In the genomic region with DNA sequence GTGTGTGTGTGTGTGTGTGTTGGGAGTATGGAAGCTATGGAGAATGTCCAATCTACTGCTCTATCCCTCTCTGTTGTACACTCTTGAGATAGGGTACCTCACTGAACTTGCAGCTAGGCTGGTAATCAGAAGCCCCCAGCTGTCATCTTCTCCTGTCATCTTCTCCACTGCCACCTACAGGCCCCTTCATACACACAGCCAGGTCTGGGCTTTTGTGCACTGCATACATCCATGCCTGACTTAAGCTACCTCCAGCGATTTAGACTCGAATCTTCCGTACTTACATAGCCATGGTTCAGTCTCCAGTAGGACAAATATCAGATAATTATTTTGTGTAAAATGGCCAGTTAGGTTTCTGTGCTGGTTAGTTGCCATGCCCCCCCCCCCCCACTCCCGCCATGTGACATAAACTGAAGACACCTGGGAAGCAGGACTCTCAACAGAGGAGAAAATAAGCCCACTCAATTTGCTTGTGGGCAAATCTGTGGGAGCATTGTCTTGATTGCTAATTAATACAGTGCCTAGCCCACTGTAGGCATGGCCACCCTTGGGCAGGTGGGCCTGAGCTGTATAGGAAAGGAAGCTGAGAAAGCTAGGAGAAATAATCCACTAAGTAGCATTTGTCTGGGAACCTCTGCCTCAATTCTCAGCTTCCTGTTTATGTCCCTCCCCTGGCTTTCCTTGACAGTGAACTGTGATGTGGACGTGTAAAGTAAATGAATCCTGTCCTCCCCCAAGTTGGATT, we compare ENCODE assay signal across 8 mouse cellular contexts.
DNase-seq lines count a peak whose midpoint lies in the region; ATAC-seq and TF ChIP-seq lines count a peak whose summit lies in the region.
"Had no signal": no experiment of that assay in that cellular context is flagged by ENCODE, and none has a peak within 500 bp of the region (broad histone marks: within the 10 kb centered on the region; RNA-seq: fewer than 3 reads in every experiment).

No protein-coding gene starts in this region.

- H3K27me3 ChIP-seq in kidney, postnatal 0 days (ENCODE audit: insufficient read depth, low read length) = no peaks in the 10 kb centered on the region
- no peaks in the 10 kb centered on the region for H3K27me3 ChIP-seq in forebrain, embryonic 15.5 days
- no peaks in the 10 kb centered on the region for H3K27me3 ChIP-seq in midbrain, embryonic 15.5 days (replicated peaks)
- H3K27me3 ChIP-seq in thymus, adult 2 months (ENCODE audit: control insufficient read depth, insufficient read depth, low read length) = no peaks in the 10 kb centered on the region

- WGBS in kidney, postnatal 0 days = 75% methylated on average over 5 of the region's 5 CpGs
- WGBS in forebrain, embryonic 15.5 days = 73% methylated on average over 5 of the region's 5 CpGs
- WGBS in midbrain, embryonic 15.5 days = 80% methylated on average over 5 of the region's 5 CpGs
- 85% methylated on average over 5 of the region's 5 CpGs for WGBS in thymus, adult 2 months

- peak; percentile 47; the same call in 1 of the 2 replicates for TF ChIP-seq CTCF in kidney, postnatal 0 days (IDR thresholded peaks at IDR 0.05; ENCODE audit: low read depth)
- TF ChIP-seq CTCF in thymus, adult 2 months (IDR thresholded peaks at IDR 0.05; ENCODE audit: borderline replicate concordance, control insufficient read depth, extremely low read depth, insufficient read depth, low read length, poor library complexity) = no peak

- peak overlapping the region; percentile 16; the same call in 1 of the 2 replicates for H3K4me2 ChIP-seq in kidney, postnatal 0 days (ENCODE audit: low read length)
- H3K4me2 ChIP-seq in forebrain, embryonic 15.5 days (replicated peaks) = no peak overlapping the region
- H3K4me2 ChIP-seq in midbrain, embryonic 15.5 days = no peak overlapping the region

- no peak overlapping the region for H3K4me3 ChIP-seq in kidney, postnatal 0 days (replicated peaks; ENCODE audit: low read depth, low read length)
- no peak overlapping the region for H3K4me3 ChIP-seq in forebrain, embryonic 15.5 days
- H3K4me3 ChIP-seq in midbrain, embryonic 15.5 days = no peak overlapping the region
- no peak overlapping the region for H3K4me3 ChIP-seq in thymus, adult 2 months (ENCODE audit: control insufficient read depth, insufficient read depth, low read length)

- peak; percentile 57; the same call in 1 of the 2 replicates for ATAC-seq in kidney, postnatal 0 days (replicated peaks; ENCODE audit: low FRiP score, low read depth)
- ATAC-seq in forebrain, embryonic 15.5 days (replicated peaks) = peak; percentile 14; the same call in 1 of the 2 replicates
- peak; percentile 48; the same call in 1 of the 2 replicates for ATAC-seq in midbrain, embryonic 15.5 days (replicated peaks)
- ATAC-seq in inflammation-experienced regulatory T-cells, adult 6 months = no peak

- no peak overlapping the region for H3K27ac ChIP-seq in kidney, postnatal 0 days
- no peak overlapping the region for H3K27ac ChIP-seq in forebrain, embryonic 15.5 days (replicated peaks)
- H3K27ac ChIP-seq in midbrain, embryonic 15.5 days = no peak overlapping the region
- H3K27ac ChIP-seq in thymus, adult 2 months (ENCODE audit: control insufficient read depth, insufficient read depth, low read length) = no peak overlapping the region

- no peaks in the 10 kb centered on the region for H3K36me3 ChIP-seq in kidney, postnatal 0 days (ENCODE audit: insufficient read depth, low read length)
- no peaks in the 10 kb centered on the region for H3K36me3 ChIP-seq in forebrain, embryonic 15.5 days
- H3K36me3 ChIP-seq in midbrain, embryonic 15.5 days (replicated peaks) = no peaks in the 10 kb centered on the region
- no peaks in the 10 kb centered on the region for H3K36me3 ChIP-seq in thymus, adult 2 months (ENCODE audit: control insufficient read depth, insufficient read depth, low read length)

- no peaks in the 10 kb centered on the region for H3K9me3 ChIP-seq in kidney, postnatal 0 days (replicated peaks; ENCODE audit: low read length)
- H3K9me3 ChIP-seq in forebrain, embryonic 15.5 days = no peaks in the 10 kb centered on the region
- no peaks in the 10 kb centered on the region for H3K9me3 ChIP-seq in midbrain, embryonic 15.5 days

- TF ChIP-seq POLR2A in thymus, adult 2 months (IDR thresholded peaks at IDR 0.05; ENCODE audit: control insufficient read depth, extremely low read depth, insufficient read depth, low read length, poor library complexity) = no peak

- H3K4me1 ChIP-seq in kidney, postnatal 0 days (replicated peaks; ENCODE audit: insufficient read depth, low read length) = peaks cover 3% of the 10 kb centered on the region; the same call in 1 of the 2 replicates
- H3K4me1 ChIP-seq in forebrain, embryonic 15.5 days = 0 out of 2 replicates have a peak, but pooled peaks cover 7% of the 10 kb centered on the region
- peaks cover 8% of the 10 kb centered on the region; the same call in 1 of the 2 replicates for H3K4me1 ChIP-seq in midbrain, embryonic 15.5 days
- H3K4me1 ChIP-seq in thymus, adult 2 months (replicated peaks; ENCODE audit: control insufficient read depth, insufficient read depth, low read length) = no peaks in the 10 kb centered on the region

- no peak overlapping the region for H3K9ac ChIP-seq in kidney, postnatal 0 days (ENCODE audit: low read depth, low read length)
- H3K9ac ChIP-seq in forebrain, embryonic 15.5 days (replicated peaks) = no peak overlapping the region
- H3K9ac ChIP-seq in midbrain, embryonic 15.5 days = no peak overlapping the region

- peak; percentile 41 for DNase-seq in kidney, postnatal 0 days (ENCODE audit: low spot score)
- no peak for DNase-seq in kidney, postnatal 25 days
- DNase-seq in R1 (ENCODE audit: low read depth, low spot score) = peak; percentile 2
- no peak for DNase-seq in thymus, adult 2 months
- DNase-seq: thymus, postnatal 14 days had no signal

Comparison
In these comparisons a context has a peak if more than half of its experiments do, and no peak if none do; other contexts are left out.
1. DNase-seq: peak in kidney, postnatal 0 days (single experiment) and R1 (single experiment); none in kidney, postnatal 25 days (0 of 2) and thymus, adult 2 months (single experiment).